Mouse (Mus musculus): ENCODE data around the gene Rpl27. TPM values are rescaled to one million over a fixed set of nuclear protein-coding genes. Genes with fewer than 3 reads are reported as not detected.

Gene Rpl27
- polyA plus RNA-seq, 1 experiment from 2014 or later = 371 TPM

- H3K4me1 ChIP-seq (replicated peaks; ENCODE audit: control insufficient read depth, insufficient read depth) = peaks cover 6% of the 10 kb centered on the region; the same call in 1 of the 2 replicates
- H3K9ac ChIP-seq (ENCODE audit: low read length) = no peak overlapping the region
- H3K36me3 ChIP-seq (ENCODE audit: control insufficient read depth, insufficient read depth, low read length) = peaks cover 26% of the 10 kb centered on the region
- H3K27me3 ChIP-seq (ENCODE audit: control insufficient read depth, insufficient read depth, low read length) = no peaks in the 10 kb centered on the region
- no peak for ATAC-seq (ENCODE audit: low FRiP score, low TSS enrichment)
- TF ChIP-seq CTCF (IDR thresholded peaks at IDR 0.05; ENCODE audit: low read depth) (no peak), EP300 (optimal IDR thresholded peaks at IDR 0.05) (no peak)
- no peaks in the 10 kb centered on the region for H3K9me3 ChIP-seq (ENCODE audit: control insufficient read depth, low read length)
- WGBS = 83% methylated on average over 12 of the region's 12 CpGs
- no peak for DNase-seq (ENCODE audit: low spot score)
- H3K4me2 ChIP-seq (replicated peaks; ENCODE audit: low read depth) = no peak overlapping the region
- H3K27ac ChIP-seq (replicated peaks) = no peak overlapping the region
- H3K4me3 ChIP-seq (ENCODE audit: low read depth, low read length) = no peak overlapping the region
These were observed 16.1 kb downstream of the Rpl27 start for GRCm38 (mm10) chr11:101458217-101458616.

- Histone ChIP-seq H3K9ac (ENCODE audit: low read length) (no peak overlapping the region), H3K27me3 (ENCODE audit: control insufficient read depth, insufficient read depth, low read length) (no peaks in the 10 kb centered on the region), H3K4me2 (replicated peaks; ENCODE audit: low read depth) (no peak overlapping the region), H3K9me3 (ENCODE audit: control insufficient read depth, low read length) (no peaks in the 10 kb centered on the region), H3K36me3 (ENCODE audit: control insufficient read depth, insufficient read depth, low read length) (peaks cover 26% of the 10 kb centered on the region), H3K27ac (replicated peaks) (no peak overlapping the region), H3K4me3 (ENCODE audit: low read depth, low read length) (no peak overlapping the region), H3K4me1 (replicated peaks; ENCODE audit: control insufficient read depth, insufficient read depth) (peaks cover 12% of the 10 kb centered on the region)
- TF ChIP-seq EP300 (optimal IDR thresholded peaks at IDR 0.05) = no peak
- no peak for TF ChIP-seq CTCF (IDR thresholded peaks at IDR 0.05; ENCODE audit: low read depth)
- DNase-seq (ENCODE audit: low spot score) (no peak), ATAC-seq (ENCODE audit: low FRiP score, low TSS enrichment) (peak; percentile 22; the same call in 1 of the 2 replicates)
- 59% methylated on average over 3 of the region's 6 CpGs for WGBS
These were observed 17.6 kb downstream of the Rpl27 start for GRCm38 (mm10) chr11:101459716-101460115.

- no peak overlapping the region for H3K4me2 ChIP-seq (replicated peaks; ENCODE audit: low read depth)
These were observed 18.2 kb downstream of the Rpl27 start for GRCm38 (mm10) chr11:101460321-101460720.

GRCm38 (mm10) chr11:101462141-101462540 is 20.0 kb downstream of the Rpl27 start:
- 80% methylated on average over 14 of the region's 14 CpGs for WGBS
- TF ChIP-seq EP300 (optimal IDR thresholded peaks at IDR 0.05) (no peak), CTCF (IDR thresholded peaks at IDR 0.05; ENCODE audit: low read depth) (no peak)
- Histone ChIP-seq H3K27me3 (ENCODE audit: control insufficient read depth, insufficient read depth, low read length) (no peaks in the 10 kb centered on the region), H3K9ac (ENCODE audit: low read length) (no peak overlapping the region), H3K9me3 (ENCODE audit: control insufficient read depth, low read length) (no peaks in the 10 kb centered on the region), H3K4me3 (ENCODE audit: low read depth, low read length) (no peak overlapping the region), H3K4me1 (replicated peaks; ENCODE audit: control insufficient read depth, insufficient read depth) (peaks cover 12% of the 10 kb centered on the region), H3K36me3 (ENCODE audit: control insufficient read depth, insufficient read depth, low read length) (peaks cover 23% of the 10 kb centered on the region), H3K4me2 (replicated peaks; ENCODE audit: low read depth) (no peak overlapping the region), H3K27ac (replicated peaks) (no peak overlapping the region)
- DNase-seq (ENCODE audit: low spot score) (no peak), ATAC-seq (ENCODE audit: low FRiP score, low TSS enrichment) (no peak)

More at GRCm38 (mm10) chr11:101460321-101460720, 18.2 kb downstream of the Rpl27 start:
- Histone ChIP-seq H3K9ac (ENCODE audit: low read length) (no peak overlapping the region), H3K4me3 (ENCODE audit: low read depth, low read length) (no peak overlapping the region), H3K27ac (replicated peaks) (no peak overlapping the region), H3K27me3 (ENCODE audit: control insufficient read depth, insufficient read depth, low read length) (no peaks in the 10 kb centered on the region), H3K9me3 (ENCODE audit: control insufficient read depth, low read length) (no peaks in the 10 kb centered on the region), H3K36me3 (ENCODE audit: control insufficient read depth, insufficient read depth, low read length) (peaks cover 26% of the 10 kb centered on the region), H3K4me1 (replicated peaks; ENCODE audit: control insufficient read depth, insufficient read depth) (peaks cover 12% of the 10 kb centered on the region)
- 79% methylated on average over 15 of the region's 15 CpGs for WGBS
- TF ChIP-seq EP300 (optimal IDR thresholded peaks at IDR 0.05) (no peak), CTCF (IDR thresholded peaks at IDR 0.05; ENCODE audit: low read depth) (no peak)
- DNase-seq (ENCODE audit: low spot score) = no peak
- ATAC-seq (ENCODE audit: low FRiP score, low TSS enrichment) = no peak

GRCm38 (mm10) chr11:101462583-101463440 is 20.7 kb downstream of the Rpl27 start:
- Histone ChIP-seq H3K27me3 (ENCODE audit: control insufficient read depth, insufficient read depth, low read length) (no peaks in the 10 kb centered on the region), H3K4me1 (replicated peaks; ENCODE audit: control insufficient read depth, insufficient read depth) (peaks cover 12% of the 10 kb centered on the region), H3K4me2 (replicated peaks; ENCODE audit: low read depth) (no peak overlapping the region), H3K9ac (ENCODE audit: low read length) (no peak overlapping the region), H3K27ac (replicated peaks) (no peak overlapping the region), H3K4me3 (ENCODE audit: low read depth, low read length) (no peak overlapping the region), H3K36me3 (ENCODE audit: control insufficient read depth, insufficient read depth, low read length) (peaks cover 22% of the 10 kb centered on the region), H3K9me3 (ENCODE audit: control insufficient read depth, low read length) (no peaks in the 10 kb centered on the region)
- DNase-seq (ENCODE audit: low spot score) (no peak), ATAC-seq (ENCODE audit: low FRiP score, low TSS enrichment) (no peak)
- TF ChIP-seq EP300 (optimal IDR thresholded peaks at IDR 0.05) (no peak), CTCF (IDR thresholded peaks at IDR 0.05; ENCODE audit: low read depth) (no peak)
- 28% methylated on average over 13 of the region's 13 CpGs for WGBS
